Mouse (Mus musculus) kidney, embryonic 14.5 days (tissue): ENCODE data around the gene Atrnl1. TPM values are rescaled to one million over a fixed set of nuclear protein-coding genes. Genes with fewer than 3 reads are reported as not detected.
"Not testable (repeated sequence)": the region's sequence is repeated elsewhere in the genome, so short reads cannot be mapped to it uniquely, and the experiment has no call there.

Source experiments
- ATAC-seq: fragments of 200-750 bp; cut with Nextera tagmentation; 2 replicates; pipeline ENCODE4 v1.8.0; 2017; ENCODE audit warnings: moderate number of reproducible peaks, mild to moderate bottlenecking, moderate TSS enrichment, moderate library complexity; ENCODE audit not compliant: low FRiP score, low TSS enrichment
- H3K27ac ChIP-seq: fragments of 300-500 bp; sonication (generic); 2 replicates; pipeline ENCODE4 v1.5.1; 2014; ENCODE audit warnings: low read depth, mild to moderate bottlenecking, low read length, moderate library complexity, mixed read lengths
- H3K27me3 ChIP-seq: fragments of 300-500 bp; sonication (generic); 2 replicates; pipeline ENCODE4 v1.6.1; 2014; ENCODE audit warnings: mild to moderate bottlenecking, low read length; ENCODE audit not compliant: control insufficient read depth, insufficient read depth
- H3K36me3 ChIP-seq: fragments of 300-500 bp; sonication (generic); 2 replicates; pipeline ENCODE4 v1.6.1; 2014; ENCODE audit warnings: low read length, mixed read lengths; ENCODE audit not compliant: control insufficient read depth, insufficient read depth
- H3K4me1 ChIP-seq: fragments of 300-500 bp; sonication (generic); 2 replicates; pipeline ENCODE4 v1.6.1; 2014; ENCODE audit warnings: low read length, mixed read lengths; ENCODE audit not compliant: control insufficient read depth, insufficient read depth
- H3K4me2 ChIP-seq: fragments of 300-500 bp; sonication (generic); replicated peaks from 2 replicates; pipeline ENCODE4 v1.6.1; 2014; ENCODE audit warnings: low read depth, mild to moderate bottlenecking, low read length
- H3K4me3 ChIP-seq: fragments of 300-500 bp; sonication (generic); 2 replicates; pipeline ENCODE4 v1.5.1; 2014; ENCODE audit warnings: mild to moderate bottlenecking, low read length
- H3K9ac ChIP-seq: fragments of 300-500 bp; sonication (generic); 2 replicates; pipeline ENCODE4 v1.6.1; 2014; ENCODE audit warnings: low read depth, mild to moderate bottlenecking, low read length, moderate library complexity
- H3K9me3 ChIP-seq: fragments of 300-500 bp; sonication (generic); 2 replicates; pipeline ENCODE4 v1.6.1; 2016; ENCODE audit warnings: low read length; ENCODE audit not compliant: control insufficient read depth
- WGBS: fragments of 180-500 bp; shearing (Covaris S2); extraction: QIAGEN DNeasy Blood & Tissue Kit; methylation state at CpG from one replicate; pipeline ENCODE4 v1.1.7; 2014; 5-methylcytosine and 5-hydroxymethylcytosine counted together
- polyA plus RNA-seq: library from polyadenylated mRNA; unstranded; fragments of >200 nt; fragmentation: Nextera tagmentation; extraction: Ambion mirVana; gene quantifications from 2 replicates; pipeline ENCODE4 v1.2.1, GENCODE M21; 2014

The Atrnl1 gene
- polyA plus RNA-seq, 1 experiment from 2014 or later, result 10.5 TPM

- no peaks in the 10 kb centered on the region for H3K27me3 ChIP-seq
- H3K4me3 ChIP-seq, result no peak overlapping the region
- H3K4me1 ChIP-seq, result no peaks in the 10 kb centered on the region
- no peak overlapping the region for H3K4me2 ChIP-seq
- H3K36me3 ChIP-seq, result 0 out of 2 replicates have a peak, but pooled peaks cover 2% of the 10 kb centered on the region
- no peak overlapping the region for H3K27ac ChIP-seq
- ATAC-seq, result no peak
- WGBS, result 80% methylated on average over 6 of the region's 6 CpGs
- no peaks in the 10 kb centered on the region for H3K9me3 ChIP-seq
- H3K9ac ChIP-seq, result no peak overlapping the region
Measured at GRCm38 (mm10) chr19:57837882-57838281, 227.0 kb downstream of the Atrnl1 start.

DNA sequence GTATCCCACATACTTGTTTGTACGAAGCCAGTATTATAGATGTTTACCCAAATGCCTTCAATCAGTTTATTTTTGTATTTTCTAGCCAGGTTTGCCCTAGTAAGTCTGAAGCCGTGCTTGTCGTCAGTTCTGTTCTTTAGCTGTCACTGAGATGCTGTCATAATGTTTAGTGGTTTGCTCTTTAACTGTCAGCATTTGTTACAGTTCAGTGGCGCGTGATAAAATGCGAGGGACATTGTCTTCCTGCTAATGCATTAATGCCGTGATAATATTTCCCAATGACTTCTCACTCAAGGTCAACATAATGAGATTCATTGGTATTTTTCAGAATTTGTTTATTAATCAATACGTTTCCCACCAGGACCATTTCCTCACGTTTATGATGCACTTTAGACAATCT is 227.7 kb downstream of the Atrnl1 start:
- Histone ChIP-seq H3K4me3 (no peak overlapping the region), H3K9ac (no peak overlapping the region), H3K27ac (no peak overlapping the region), H3K36me3 (0 out of 2 replicates have a peak, but pooled peaks cover 2% of the 10 kb centered on the region), H3K9me3 (peaks cover 4% of the 10 kb centered on the region; the same call in 1 of the 2 replicates), H3K4me2 (no peak overlapping the region), H3K4me1 (no peaks in the 10 kb centered on the region), H3K27me3 (no peaks in the 10 kb centered on the region)
- ATAC-seq, result no peak
- 84% methylated on average over 9 of the region's 9 CpGs for WGBS

DNA sequence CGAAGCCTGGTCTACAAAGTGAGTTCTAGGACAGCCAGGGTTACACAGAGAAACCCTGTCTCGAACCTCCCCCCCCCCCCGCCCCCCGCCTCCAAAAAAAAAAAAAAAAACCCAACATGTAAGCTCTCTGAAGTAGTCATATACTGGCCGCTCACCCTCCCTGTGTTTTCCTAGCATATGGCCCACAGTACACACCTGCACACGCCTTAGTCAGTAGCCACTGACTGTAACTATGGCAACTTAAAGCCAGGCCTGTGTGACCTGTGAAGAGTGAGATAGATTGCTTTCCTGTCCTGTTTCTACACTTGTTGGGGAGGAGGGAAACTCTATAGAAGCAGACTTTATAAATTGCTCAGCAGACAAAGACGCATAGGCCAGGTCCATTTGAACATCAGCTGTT is 239.1 kb downstream of the Atrnl1 start:
- H3K9me3 ChIP-seq, result peaks cover 6% of the 10 kb centered on the region; the same call in 1 of the 2 replicates
- no peak overlapping the region for H3K4me3 ChIP-seq
- WGBS, result 84% methylated on average over 5 of the region's 7 CpGs
- no peak for ATAC-seq
- H3K27me3 ChIP-seq, result no peaks in the 10 kb centered on the region
- no peaks in the 10 kb centered on the region for H3K4me1 ChIP-seq
- H3K27ac ChIP-seq, result no peak overlapping the region
- no peak overlapping the region for H3K9ac ChIP-seq
- no peaks in the 10 kb centered on the region for H3K36me3 ChIP-seq
- H3K4me2 ChIP-seq, result no peak overlapping the region

DNA sequence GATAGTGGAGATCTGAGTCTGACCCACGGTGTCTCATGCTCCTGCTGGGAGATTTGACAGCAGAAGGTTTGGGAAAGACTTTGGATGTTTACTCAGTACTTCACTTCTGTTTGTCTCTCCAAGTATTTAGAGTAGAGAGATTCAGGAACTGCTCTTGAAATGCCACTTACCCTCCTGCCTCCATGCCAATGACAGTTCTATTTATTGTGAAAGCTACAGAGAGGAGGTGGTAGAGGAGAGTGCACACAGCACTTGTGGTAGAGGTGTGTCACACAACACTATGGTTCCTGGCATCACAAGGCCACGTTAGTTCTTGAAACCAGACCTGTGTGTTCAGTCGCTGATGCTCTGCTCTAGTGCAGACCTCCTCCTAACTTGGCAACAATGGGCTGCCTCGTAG is 257.5 kb downstream of the Atrnl1 start:
- H3K4me2 ChIP-seq, result no peak overlapping the region
- 90% methylated on average over 4 of the region's 4 CpGs for WGBS
- no peak overlapping the region for H3K4me3 ChIP-seq
- no peaks in the 10 kb centered on the region for H3K9me3 ChIP-seq
- H3K4me1 ChIP-seq, result no peaks in the 10 kb centered on the region
- no peak for ATAC-seq
- no peak overlapping the region for H3K9ac ChIP-seq
- H3K36me3 ChIP-seq, result no peaks in the 10 kb centered on the region
- no peaks in the 10 kb centered on the region for H3K27me3 ChIP-seq
- H3K27ac ChIP-seq, result no peak overlapping the region

DNA sequence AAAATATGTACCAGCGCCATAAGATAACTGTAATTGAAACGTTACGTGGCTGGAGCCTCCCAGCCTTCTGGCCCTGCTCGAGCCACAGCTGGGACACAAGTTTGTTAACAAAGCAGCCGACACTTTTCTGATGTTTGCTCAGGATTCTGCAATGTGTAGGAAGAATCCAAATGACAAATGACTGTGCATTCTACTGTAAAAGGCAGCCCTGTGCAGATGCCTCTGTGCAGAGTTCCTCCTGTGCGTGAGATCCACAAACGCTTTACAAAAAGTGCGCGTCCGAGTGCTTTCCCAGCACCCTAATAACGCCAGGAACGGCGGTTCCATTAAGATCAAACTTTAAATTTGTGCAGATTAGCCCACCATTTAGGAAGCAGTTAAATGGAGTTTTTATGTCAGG is 260.0 kb downstream of the Atrnl1 start:
- Histone ChIP-seq H3K9ac (no peak overlapping the region), H3K9me3 (no peaks in the 10 kb centered on the region), H3K36me3 (no peaks in the 10 kb centered on the region), H3K4me2 (no peak overlapping the region), H3K4me3 (no peak overlapping the region), H3K27ac (no peak overlapping the region), H3K27me3 (no peaks in the 10 kb centered on the region), H3K4me1 (no peaks in the 10 kb centered on the region)
- ATAC-seq, result no peak
- 68% methylated on average over 13 of the region's 13 CpGs for WGBS

- no peak overlapping the region for H3K27ac ChIP-seq
- no peak overlapping the region for H3K9ac ChIP-seq
- 93% methylated on average over 6 of the region's 6 CpGs for WGBS
- no peaks in the 10 kb centered on the region for H3K36me3 ChIP-seq
- H3K9me3 ChIP-seq, result no peaks in the 10 kb centered on the region
- no peak overlapping the region for H3K4me3 ChIP-seq
- H3K4me2 ChIP-seq, result no peak overlapping the region
- ATAC-seq, result no peak
- 0 out of 2 replicates have a peak, but pooled peaks cover 6% of the 10 kb centered on the region for H3K4me1 ChIP-seq
- H3K27me3 ChIP-seq, result no peaks in the 10 kb centered on the region
Measured at GRCm38 (mm10) chr19:57876057-57876456, 265.2 kb downstream of the Atrnl1 start.

- no peaks in the 10 kb centered on the region for H3K36me3 ChIP-seq
- no peak for ATAC-seq
- H3K27ac ChIP-seq, result no peak overlapping the region
- WGBS, result 94% methylated on average over 4 of the region's 4 CpGs
- no peak overlapping the region for H3K9ac ChIP-seq
- no peaks in the 10 kb centered on the region for H3K9me3 ChIP-seq
- 0 out of 2 replicates have a peak, but pooled peaks cover 6% of the 10 kb centered on the region for H3K4me1 ChIP-seq
- H3K4me3 ChIP-seq, result no peak overlapping the region
- H3K4me2 ChIP-seq, result no peak overlapping the region
- no peaks in the 10 kb centered on the region for H3K27me3 ChIP-seq
Measured at GRCm38 (mm10) chr19:57877343-57877742, 266.5 kb downstream of the Atrnl1 start.

GRCm38 (mm10) chr19:57878583-57878982 is 267.7 kb downstream of the Atrnl1 start:
- 15% methylated on average over 9 of the region's 9 CpGs for WGBS
- Histone ChIP-seq H3K27ac (no peak overlapping the region), H3K36me3 (no peaks in the 10 kb centered on the region), H3K9ac (no peak overlapping the region), H3K4me1 (0 out of 2 replicates have a peak, but pooled peaks cover 6% of the 10 kb centered on the region), H3K9me3 (no peaks in the 10 kb centered on the region), H3K4me2 (no peak overlapping the region), H3K27me3 (no peaks in the 10 kb centered on the region), H3K4me3 (no peak overlapping the region)
- ATAC-seq, result peak; percentile 76; the same call in 1 of the 2 replicates

- not testable (repeated sequence) for H3K4me2 ChIP-seq, H3K4me3 ChIP-seq, H3K27me3 ChIP-seq, ATAC-seq, H3K9me3 ChIP-seq, H3K27ac ChIP-seq, H3K36me3 ChIP-seq, H3K9ac ChIP-seq, H3K4me1 ChIP-seq
- 19% methylated on average over 1 of the region's 1 CpGs for WGBS
Measured at GRCm38 (mm10) chr19:57879841-57880240, 269.0 kb downstream of the Atrnl1 start.
